Mouse (Mus musculus) ZHBTc4 (cell line): ENCODE data around the gene 2410131K14Rik.
A peak's percentile ranks its signal among the peaks of the same experiment; 100 is the strongest.

ENCODE experiments used
- DNase-seq: peaks from one replicate; pipeline ENCODE4 v3.0.0-alpha.2; 2011; ENCODE audit warnings: low read depth, low spot score

Gene 2410131K14Rik

DNA sequence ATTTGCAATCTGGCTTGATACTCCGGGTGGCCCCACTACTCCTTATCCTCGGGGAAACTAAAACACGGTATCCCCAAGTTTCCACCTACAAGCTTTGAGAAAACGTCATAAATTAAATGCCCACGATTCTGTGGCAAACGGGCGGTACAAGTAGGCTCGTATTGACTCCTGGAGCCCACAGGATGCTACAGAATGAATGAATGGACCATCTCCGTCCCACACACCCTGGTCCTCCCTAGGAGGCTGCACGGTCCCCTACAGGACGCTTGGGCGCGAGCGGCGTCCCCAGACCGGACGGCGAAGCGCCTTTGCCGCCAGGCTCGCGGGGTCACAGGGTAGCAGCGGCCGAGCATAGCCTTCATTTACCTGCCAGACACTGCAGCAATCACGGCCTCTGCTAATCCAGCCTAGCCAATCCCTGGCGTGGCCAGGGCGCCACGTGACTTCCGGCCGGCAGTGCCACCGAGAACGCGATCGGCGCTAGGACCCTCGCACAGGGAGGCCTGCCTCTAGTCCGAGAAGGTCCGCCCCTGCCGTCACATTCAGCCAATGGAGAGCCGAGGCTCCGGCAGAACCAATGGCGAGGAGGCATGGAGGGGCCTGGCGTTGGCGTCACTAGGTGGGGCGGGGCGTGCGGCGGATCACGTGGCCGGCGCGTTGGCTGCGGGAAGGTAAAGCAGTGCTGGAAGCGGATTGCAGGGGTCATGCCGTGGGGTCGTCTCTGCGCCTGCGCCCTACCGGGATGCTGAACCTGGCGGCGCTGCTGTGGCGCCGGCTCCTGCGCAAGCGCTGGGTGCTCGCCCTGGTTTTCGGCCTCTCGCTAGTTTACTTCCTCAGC lies at the start of gene 2410131K14Rik, which contains the start of gene Rnft2:
Gene 2410131K14Rik (plus strand): TSS at position 622 of the 838 bp plus-strand sequence.
Gene Rnft2 (minus strand): TSS at position 511 of the 838 bp plus-strand sequence.
- DNase-seq = peak; percentile 100

DNA sequence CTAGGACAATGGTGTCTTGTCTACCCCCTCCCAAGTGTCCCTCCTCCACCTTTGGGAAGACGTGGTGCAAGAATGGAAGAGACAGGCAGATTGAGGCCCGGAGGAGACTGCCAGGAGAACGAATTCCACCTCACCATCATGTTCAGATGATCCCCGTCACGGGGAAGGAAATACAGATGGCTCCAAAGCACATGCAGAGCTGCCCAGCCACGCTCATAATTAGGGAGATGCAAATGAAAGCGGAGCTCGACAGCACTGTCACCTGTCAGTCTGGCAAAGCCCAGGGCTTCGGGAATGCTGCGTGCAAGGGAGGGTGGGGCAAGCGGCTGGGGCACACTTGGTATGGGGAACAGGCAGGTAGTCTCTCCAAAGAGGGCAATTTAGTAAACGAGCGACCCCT lies 47.6 kb upstream of the 2410131K14Rik start:
- DNase-seq = no peak

DNA sequence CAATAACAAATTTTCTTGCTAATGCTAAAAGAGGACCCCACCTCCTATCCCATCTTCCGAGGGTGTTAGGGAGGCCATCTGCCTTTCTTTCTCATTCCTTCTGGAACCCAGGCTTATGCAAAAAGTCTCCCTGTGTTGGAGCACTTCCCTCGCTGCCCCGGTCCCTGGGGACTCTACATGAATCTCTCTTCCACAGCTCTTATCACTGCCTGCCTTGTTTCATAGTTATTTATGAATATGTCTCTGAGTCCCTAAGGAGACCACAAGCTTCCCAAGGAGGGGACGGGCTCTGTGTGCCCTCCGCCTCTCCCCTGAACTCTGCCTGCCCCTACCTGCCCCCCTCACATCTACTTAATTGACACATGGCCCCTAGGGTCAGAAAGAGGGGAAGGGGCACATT lies 45.4 kb upstream of the 2410131K14Rik start:
- DNase-seq = no peak

DNA sequence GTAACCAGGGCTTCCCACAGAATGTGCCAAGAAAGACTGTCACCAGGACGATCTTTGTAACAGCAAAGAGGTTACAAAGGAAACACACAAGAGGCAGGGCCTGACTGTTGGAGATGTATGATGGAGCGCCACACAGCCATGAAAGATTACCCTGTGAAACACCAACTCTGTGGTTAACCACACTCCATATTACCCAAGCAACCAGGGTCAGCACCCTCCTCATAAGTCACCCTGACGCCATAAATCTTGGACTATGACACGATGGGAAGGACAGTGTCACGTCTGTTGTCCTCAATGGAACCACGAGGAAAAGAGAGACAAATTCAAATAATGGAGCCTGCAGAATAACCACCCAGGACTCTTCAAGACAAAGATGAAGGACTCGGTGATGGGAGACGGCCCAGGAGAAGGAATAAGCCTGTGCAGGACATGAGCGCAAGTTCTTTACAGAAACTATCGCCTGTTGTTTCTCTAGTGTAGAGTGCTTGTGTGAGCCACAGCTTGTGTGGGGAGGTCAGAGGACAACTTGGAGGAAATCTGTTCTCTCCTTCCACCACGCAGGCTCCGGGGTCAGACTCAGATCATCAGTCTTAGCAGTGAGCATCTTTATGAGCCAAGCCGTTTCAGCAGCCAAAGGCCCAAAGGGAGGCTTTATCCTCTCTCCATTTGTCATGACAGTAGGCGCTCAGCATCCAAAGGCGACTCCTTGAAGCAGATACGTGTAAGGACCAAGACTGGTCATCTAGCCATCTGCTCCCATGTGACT lies 40.2 kb upstream of the 2410131K14Rik start:
- DNase-seq = no peak

DNA sequence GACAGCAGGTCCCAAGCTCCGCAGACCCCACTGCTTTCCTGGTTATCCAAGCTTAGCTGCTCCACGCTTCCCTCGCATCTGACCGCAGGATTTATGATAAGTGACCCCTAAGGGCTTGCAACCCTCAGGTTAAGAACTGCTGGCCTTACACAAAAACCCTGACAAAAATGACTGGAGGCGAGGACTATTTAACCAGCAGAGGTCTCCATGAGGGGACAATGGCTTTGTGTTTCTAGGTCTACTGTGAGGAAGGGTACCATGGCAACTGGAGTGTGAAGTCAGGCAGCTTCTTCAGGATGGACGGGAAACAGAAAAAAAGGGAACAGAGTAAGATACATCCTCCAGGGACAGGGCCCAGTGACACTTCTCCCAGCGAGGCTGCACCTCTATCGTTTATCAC lies 39.2 kb upstream of the 2410131K14Rik start:
- no peak for DNase-seq

DNA sequence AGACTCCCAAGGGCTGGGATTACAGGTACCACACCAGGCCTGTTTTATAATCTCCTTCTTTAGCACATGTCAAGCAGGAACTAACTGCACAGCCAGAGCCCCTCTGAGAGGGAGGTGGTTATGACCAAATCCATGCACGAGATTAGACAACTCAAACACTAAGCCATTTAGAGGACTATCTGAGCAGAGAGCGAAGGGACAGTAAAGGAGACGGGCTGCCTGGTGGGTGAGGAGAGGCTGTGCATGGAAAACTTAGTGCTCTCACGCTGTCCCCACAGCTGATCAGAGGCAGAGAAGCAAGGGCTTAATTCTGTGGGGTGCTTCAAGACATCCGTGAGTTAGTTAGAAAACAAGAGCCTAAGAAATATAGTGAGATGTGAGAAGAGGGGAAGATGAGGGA lies 31.0 kb upstream of the 2410131K14Rik start:
- no peak for DNase-seq

DNA sequence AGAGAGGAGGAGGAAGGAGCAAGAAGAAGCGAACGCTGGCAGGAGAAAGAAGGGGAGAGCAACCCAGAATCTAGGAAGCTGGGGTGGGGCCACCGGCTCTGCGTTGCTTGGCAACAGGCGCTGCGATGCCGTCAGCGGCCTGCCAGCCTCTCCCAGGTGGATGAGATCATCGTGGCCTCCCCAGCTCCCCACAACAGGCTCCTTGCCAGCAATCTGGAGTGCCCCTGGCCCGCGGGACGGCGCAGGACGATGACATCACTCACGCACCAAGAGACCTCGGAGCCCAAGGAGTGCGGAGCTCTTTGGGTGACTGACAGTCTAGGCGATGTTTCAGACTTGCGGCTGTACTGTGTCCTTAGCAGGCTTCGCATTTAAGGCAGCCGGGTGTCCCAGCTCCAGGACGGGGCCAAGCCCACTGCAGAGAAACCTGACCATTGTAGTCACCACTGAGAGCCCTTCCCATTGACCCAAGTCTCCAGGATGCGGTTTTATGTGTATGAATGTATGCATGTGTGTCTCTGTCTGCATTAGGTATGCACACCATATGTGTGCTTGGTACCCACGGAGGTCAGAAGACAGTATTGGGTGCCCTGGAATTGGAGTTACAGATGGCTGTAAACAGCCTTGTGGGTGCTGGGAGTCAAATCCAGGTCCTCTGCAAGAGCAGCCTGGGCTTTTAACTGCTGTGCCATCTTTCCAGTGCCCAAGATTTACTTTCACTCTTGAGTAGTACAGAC lies 30.4 kb upstream of the 2410131K14Rik start:
- peak; percentile 55 for DNase-seq

DNA sequence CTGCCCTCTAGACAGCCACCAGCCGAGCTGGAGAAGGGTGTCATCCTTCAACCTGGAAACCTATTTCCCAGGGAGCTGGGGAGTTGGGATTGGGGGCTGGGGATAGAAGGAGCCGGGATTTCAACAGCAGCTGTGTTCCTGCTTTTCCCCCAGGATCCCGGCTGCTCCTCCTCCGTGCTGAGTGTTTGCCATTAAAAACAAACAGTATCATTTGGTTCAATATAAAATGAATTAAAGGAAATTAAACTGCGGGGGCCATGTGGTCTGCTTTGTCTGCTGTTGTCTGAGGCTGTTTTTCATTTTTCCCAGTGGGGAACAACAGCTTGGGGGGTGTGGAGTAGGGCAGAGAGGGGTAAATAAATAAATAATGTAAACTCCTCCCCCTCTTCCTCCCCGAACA lies 27.6 kb upstream of the 2410131K14Rik start:
- no peak for DNase-seq

DNA sequence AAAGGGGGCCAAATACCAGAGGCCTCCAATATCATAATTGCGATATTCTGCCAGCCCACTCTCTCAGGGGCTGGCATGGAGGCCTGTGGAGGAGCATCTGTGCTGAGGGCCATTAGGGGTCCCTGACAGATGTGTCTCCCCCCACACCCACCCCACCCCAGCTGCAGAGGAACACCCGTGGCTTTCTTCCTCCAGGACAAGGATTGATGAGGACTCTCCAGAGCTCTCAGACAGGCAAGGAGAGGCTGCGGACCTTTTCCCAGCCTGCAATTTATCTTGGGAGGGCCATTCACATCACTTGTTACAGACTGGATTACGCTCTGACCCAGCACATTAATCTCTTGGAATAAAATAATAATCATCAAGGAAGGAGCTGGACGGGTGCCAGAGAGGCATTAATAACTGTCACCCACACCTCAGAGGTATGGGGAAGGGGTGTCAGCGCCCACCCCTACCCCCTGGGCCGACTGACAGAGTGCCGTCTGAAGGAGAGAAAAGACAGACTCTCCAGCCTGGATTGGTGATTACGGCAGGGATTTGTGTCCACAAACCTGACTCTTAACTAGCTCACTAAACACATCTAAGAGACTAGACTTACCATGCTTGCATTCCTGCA lies 21.8 kb upstream of the 2410131K14Rik start:
- no peak for DNase-seq

DNA sequence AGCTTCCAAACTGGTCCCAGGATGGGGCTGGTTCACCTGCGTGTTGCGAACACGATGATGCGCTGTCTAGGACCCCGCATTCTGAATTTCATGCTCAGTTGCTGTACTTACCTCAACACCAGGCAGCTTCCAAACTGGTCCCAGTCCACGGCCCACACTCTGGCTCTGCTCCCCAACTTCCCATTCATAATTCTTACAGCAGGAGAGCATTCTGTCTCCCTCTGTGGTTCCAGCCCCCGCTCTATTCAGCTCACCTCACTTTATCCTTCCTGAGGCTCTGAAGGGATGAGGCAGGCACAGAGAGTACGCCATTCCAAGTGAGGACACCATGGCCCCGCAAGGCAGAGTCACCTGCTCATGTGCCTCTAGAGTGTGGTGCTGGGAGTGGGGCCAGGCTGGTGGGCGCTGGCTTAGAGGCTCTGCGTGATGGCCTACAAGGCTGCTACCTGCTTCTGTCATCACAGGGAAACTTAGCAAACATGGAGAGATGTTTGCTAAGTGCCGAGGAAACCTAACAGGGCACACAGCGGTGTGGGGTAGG lies 14.9 kb upstream of the 2410131K14Rik start:
- DNase-seq = peak; percentile 22

DNA sequence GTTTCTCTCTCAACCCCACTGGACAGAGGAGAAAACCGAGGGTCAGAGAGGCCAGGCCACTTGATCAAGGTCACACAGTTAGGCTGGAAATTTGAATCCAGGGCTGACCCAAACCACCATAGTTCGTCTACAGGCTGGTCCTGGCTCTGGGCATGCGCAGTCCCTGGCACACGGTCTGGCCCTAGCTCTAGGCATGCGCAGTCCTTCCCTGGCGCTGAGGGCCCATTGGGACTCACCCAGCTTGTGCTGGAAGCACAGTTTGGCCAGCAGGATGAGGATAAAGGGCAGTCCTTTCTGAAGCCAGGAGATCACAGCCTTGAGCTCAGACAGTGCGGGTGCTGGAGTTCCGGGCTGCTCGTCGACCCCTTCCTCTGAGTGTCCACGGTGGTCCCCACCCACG lies 8.1 kb upstream of the 2410131K14Rik start:
- peak; percentile 78 for DNase-seq

DNA sequence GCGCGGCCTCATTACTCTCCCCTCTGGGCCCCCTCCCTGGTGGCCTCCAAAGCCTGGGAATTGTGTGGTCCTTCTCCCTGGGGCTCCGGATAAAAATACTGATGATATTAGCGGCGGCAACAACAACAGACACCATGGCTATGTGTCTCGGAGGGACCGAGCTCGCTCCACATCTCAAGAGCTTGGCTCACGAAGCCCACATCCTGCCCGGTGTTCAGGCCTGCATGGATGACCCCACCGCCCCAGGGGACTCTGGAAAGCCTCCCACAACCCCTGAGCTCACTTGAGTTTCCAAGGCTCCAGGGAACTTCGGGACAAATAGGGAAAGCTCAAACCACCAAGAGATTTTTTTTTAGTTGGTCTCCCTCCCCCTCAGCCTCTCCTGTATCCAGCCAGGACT lies 5.4 kb upstream of the 2410131K14Rik start:
- no peak for DNase-seq

DNA sequence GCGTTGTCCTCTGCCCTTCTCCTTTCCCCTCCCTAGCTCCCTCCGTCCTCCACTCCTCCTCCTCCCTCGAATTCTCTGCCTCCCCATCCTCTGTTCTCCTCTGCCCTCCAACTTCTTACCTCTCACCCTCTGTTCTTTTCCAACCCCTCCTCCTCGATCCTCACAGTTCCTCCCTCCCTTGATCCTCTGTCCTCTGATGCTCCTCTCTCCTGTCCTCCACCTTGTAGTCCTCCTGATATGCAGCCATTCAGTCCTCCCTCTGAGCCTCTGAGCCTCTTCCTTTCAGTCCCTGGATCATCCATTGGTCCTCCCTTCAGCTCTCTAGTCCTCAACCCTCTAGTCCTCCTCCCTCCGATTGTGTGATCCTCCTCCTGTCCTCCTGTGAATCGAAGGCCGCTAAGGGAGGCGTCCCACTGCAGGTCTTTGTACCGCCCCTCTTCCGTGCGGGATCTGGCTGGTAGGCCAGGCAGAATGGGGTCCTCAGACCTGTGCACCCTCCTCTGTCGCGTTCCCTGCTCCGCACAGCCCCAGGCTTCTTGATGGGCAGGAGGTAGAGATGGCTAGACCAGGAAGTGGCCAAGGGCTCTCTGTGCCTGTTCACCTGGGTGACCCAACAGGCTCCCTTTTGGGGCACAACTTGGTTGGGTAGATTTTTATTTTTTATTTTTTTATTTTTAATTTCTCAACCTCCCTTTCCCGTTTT lies 730 bp downstream of the 2410131K14Rik start:
- peak; percentile 23 for DNase-seq

DNA sequence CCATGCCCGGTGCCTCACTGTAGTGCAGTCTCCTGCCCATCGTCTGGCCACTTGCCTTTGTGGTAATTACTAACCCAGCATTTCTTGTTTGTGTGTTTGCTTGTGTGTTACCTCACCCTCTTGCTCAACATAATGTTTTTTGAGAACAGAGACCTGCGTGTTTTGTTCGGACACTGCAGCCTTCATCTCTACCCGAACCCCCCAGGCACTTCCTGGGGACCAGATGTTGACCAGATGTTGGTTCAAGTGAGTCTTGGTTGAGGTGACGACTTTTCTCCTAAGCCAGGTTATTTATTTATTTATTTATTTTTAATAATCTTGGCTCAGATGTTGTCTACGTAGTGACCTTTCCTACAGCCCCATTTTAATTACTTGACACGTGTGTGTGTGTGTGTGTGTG lies 2.4 kb downstream of the 2410131K14Rik start:
- DNase-seq = no peak

DNA sequence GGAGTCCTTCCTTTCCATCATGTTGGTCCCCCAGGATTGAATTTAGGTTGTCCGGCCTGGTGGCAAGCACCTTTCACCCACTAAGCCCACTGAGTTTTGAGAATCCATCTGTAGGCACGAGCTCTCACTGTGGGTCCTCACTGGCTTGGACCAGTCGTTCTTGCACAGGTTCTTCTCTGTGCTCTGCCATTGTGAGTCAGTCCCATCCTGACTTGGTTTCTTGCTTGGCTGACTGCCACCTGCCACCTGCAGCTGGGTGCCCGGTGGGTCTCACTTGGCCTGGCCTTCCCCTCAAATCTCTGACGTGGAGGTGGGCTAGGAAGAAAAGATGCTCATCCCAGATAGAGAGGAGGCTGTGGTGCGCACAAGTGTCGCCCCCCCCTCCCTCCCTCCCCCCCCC lies 6.0 kb downstream of the 2410131K14Rik start:
- DNase-seq = no peak

DNA sequence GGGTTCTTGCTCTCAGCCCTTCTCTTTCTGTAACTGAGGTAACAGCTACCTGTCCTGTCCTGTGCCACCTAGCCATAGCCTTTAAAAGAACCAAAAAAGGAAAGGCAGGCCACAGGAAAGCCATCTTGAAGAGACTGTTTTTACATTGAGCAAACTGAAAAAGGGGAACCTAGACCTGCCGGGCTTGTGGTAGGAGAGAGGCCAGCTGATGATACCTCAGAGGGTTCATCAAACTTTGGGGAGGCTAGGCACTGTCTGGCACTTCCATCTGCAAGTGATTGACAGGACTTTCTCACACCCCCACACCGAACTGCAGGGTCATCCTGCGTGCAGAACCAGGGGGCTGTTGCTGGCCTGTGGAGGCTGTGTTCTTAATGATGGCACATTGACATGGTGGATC lies 8.5 kb downstream of the 2410131K14Rik start:
- no peak for DNase-seq

DNA sequence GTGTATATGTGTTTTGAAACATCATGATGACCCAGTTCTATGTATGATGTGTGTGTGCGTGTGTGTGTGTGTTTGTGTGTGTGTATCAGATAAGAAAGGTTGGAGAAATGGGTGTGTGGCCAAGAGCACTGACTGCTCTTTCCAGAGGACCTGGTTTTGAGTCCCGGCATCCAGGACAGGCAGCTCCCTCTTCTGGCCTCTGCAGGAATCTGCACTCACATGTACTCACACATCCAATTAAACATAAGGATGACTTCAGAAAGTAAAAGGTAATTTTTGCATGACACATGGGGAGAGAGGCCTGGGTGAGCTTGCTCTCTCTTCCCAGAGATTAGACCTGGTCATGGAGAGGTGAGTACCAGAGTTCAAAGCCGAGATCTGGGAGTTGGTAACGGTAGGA lies 12.0 kb downstream of the 2410131K14Rik start:
- peak; percentile 60 for DNase-seq

DNA sequence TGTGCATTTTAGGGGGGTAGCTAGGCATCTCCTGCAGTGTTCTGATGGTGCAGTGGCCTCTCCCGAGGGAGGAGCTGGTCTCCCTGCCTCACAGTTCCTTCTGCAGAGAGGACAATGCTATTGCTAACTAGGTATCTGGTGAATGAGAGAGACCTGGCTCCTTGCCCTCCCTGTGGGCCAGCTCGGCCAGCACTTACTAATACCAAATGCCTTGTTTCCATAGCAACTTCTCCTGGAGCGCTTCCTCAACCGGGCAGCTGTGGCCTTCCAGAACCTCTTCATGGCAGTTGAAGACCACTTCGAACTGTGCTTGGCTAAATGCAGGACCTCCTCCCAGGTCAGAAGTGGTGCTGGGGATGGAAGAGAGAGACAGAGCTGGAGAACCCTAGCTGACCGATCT lies 14.1 kb downstream of the 2410131K14Rik start:
- DNase-seq = no peak

DNA sequence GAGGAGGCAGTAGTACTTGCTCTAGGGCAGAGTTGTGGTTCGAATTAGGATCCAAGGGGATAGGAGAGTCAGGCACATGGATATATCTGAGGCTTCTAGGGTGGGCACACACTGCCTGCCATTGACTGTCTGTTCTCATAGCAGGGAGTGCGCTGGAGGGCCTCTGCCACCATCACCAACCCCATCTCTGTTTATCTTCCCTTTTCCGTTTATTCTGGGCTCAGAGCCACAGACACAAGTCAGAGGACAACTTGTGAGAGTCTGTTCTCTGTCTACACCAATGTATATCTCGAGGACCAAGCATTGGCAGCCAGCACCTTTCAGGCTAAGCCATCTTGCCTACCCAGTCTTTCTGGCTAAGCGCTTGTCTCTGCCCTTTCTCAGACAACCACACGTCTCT lies 14.6 kb downstream of the 2410131K14Rik start:
- no peak for DNase-seq

DNA sequence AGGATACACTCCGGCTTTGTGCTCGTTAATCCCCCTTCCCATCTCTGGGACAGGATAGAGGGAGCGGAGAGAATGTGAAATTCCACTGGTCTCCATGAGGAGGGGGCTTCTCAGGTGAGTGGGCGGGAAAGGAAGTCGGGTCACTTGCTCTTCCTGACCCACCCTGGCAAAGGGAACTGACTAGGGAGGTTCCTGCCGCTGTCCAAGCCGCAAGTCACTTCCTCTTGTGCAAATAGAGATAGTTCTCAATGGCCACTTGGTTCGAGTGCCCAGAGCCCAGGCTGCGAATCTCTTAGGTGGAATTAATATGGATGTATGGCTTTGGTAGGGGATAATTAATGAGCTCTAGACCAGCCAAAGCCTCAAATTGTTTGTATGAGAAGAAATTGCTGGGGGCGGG lies 15.0 kb downstream of the 2410131K14Rik start:
- DNase-seq = no peak

DNA sequence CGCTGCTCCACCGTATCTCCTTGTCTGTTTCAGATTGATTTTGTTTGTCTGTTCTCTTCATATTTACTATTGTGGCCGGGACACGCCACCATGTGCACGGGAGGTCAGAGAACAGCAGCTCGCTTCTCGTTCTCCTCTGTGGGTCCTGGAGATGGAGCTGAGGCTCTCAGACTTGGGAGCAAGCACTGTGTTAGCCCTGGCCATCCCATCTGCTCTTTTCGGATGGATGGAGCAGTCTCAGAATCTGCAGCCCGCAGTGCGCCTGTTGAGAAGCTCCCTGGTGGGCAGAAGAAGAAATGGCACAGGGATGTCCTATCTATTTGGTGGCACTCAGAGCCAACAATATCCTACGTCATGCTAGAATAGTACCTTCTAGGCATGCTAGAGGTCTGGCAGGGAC lies 15.6 kb downstream of the 2410131K14Rik start:
- no peak for DNase-seq
